Mouse (Mus musculus) layer of hippocampus, postnatal 36 days (tissue): ENCODE data around the gene Tph2. TPM values are rescaled to one million over a fixed set of nuclear protein-coding genes. Genes with fewer than 3 reads are reported as not detected.

ENCODE experiments used
- total RNA-seq, 2 experiments: library from RNA; stranded (reverse); gene quantifications; 2 replicates each; pipeline ENCODE4 v1.2.3; 2021

Gene Tph2
- total RNA-seq, 2 experiments from 2014 or later = 0.67 to 0.73 TPM

Other genes with a start within 250 kb of the Tph2 start
- 10 to 100 TPM; 59.1 to 62.0 TPM for gene Tbc1d15, start 66.4 kb upstream of the Tph2 start, total RNA-seq
- 10 to 100 TPM; 52.7 to 58.9 TPM for gene Rab21, start 130.6 kb upstream of the Tph2 start, total RNA-seq
- 10 to 100 TPM; 39.7 to 41.7 TPM for gene Tmem19, start 177.5 kb upstream of the Tph2 start, total RNA-seq
- 10 to 100 TPM; 17.6 to 18.2 TPM for gene Thap2, start 199.4 kb upstream of the Tph2 start, total RNA-seq
- 10 to 100 TPM; 52.3 to 60.6 TPM for gene Zfc3h1, start 199.9 kb upstream of the Tph2 start, total RNA-seq